Mouse (Mus musculus) bone marrow, adult 2 months (tissue): Measurements from ENCODE around the gene Atp2a1.
A peak's percentile ranks its signal among the peaks of the same experiment; 100 is the strongest.

ENCODE experiments used
- CTCF ChIP-seq: fragments of 200-500 bp; IDR thresholded peaks from 2 replicates; pipeline ENCODE4 v1.5.1; 2011; ENCODE audit warnings: low read length, control low read depth; ENCODE audit not compliant: control insufficient read depth, insufficient read depth
- POLR2A ChIP-seq: fragments of 200-500 bp; IDR thresholded peaks from 2 replicates; pipeline ENCODE4 v1.6.1; 2011; ENCODE audit warnings: low read depth, mild to moderate bottlenecking, control low read depth, low read length, borderline replicate concordance; ENCODE audit not compliant: control insufficient read depth

- TF ChIP-seq POLR2A (no peak), CTCF (peak; percentile 92)
Observed at GRCm38 (mm10) chr7:126436851-126437250, 26.1 kb downstream of the Atp2a1 start.
